Mouse (Mus musculus) MEL (cell line): ENCODE measurements around the gene Rprd1b. TPM values are rescaled to one million over a fixed set of nuclear protein-coding genes. Genes with fewer than 3 reads are reported as not detected.

Experiments
- DNase-seq: peaks from one replicate; pipeline ENCODE4 v3.0.0; 2011; ENCODE audit warnings: low read depth, low spot score
- H3K27ac ChIP-seq: 2 replicates; pipeline ENCODE4 v1.5.1; 2012; ENCODE audit warnings: low read depth, mild to moderate bottlenecking, control low read depth, low read length, moderate library complexity; ENCODE audit not compliant: control insufficient read depth
- H3K27me3 ChIP-seq, 2 experiments: fragments of 150-350 bp in 1 of 2; sonication (generic) in 1 of 2; 2 replicates each; pipeline ENCODE4 v1.6.1; 2012; ENCODE audit warnings: low read length in 2 of 2, mild to moderate bottlenecking in 2 of 2, improper control_type of control experiment in 1 of 2, moderate library complexity in 1 of 2; ENCODE audit not compliant: insufficient read depth in 2 of 2, control insufficient read depth in 1 of 2
- H3K36me3 ChIP-seq, 2 experiments: 2 replicates each; pipeline ENCODE4 v1.6.1; 2012 to 2014; ENCODE audit warnings: low read length in 2 of 2, improper control_type of control experiment in 1 of 2, inconsistent platforms in 1 of 2, mild to moderate bottlenecking in 1 of 2; ENCODE audit not compliant: insufficient read depth in 2 of 2, control insufficient read depth in 1 of 2
- H3K4me1 ChIP-seq, 2 experiments: fragments of 150-350 bp in 1 of 2; sonication (generic) in 1 of 2; 2 replicates each; pipeline ENCODE4 v1.6.1; 2012; ENCODE audit warnings: low read length in 2 of 2, improper control_type of control experiment in 1 of 2, mild to moderate bottlenecking in 1 of 2; ENCODE audit not compliant: insufficient read depth in 2 of 2, control insufficient read depth in 1 of 2
- H3K4me3 ChIP-seq, 2 experiments: fragments of 150-350 bp in 1 of 2; sonication (generic) in 1 of 2; 2 replicates each; pipeline ENCODE4 v1.5.1; 2012; ENCODE audit warnings: low read depth in 2 of 2, low read length in 2 of 2, mild to moderate bottlenecking in 2 of 2, moderate library complexity in 2 of 2, control low read depth in 1 of 2, improper control_type of control experiment in 1 of 2; ENCODE audit not compliant: control insufficient read depth in 1 of 2, insufficient read depth in 1 of 2
- H3K79me2 ChIP-seq: 2 replicates; pipeline ENCODE4 v1.6.1; 2012; ENCODE audit warnings: mild to moderate bottlenecking, low read length, moderate library complexity; ENCODE audit not compliant: control insufficient read depth, poor library complexity, insufficient read depth
- H3K9ac ChIP-seq: 2 replicates; pipeline ENCODE4 v1.6.1; 2012; ENCODE audit warnings: low read depth, mild to moderate bottlenecking, control low read depth, low read length, moderate library complexity; ENCODE audit not compliant: control insufficient read depth, poor library complexity, severe bottlenecking
- H3K9me3 ChIP-seq: fragments of 150-350 bp; sonication (generic); replicated peaks from 2 replicates; pipeline ENCODE4 v1.6.1; 2012; ENCODE audit warnings: mild to moderate bottlenecking, low read length, improper control_type of control experiment, moderate library complexity; ENCODE audit not compliant: insufficient read depth
- CHD2 ChIP-seq: IDR thresholded peaks from 2 replicates; pipeline ENCODE4 v1.6.1; 2011; ENCODE audit warnings: low read length, improper control_type of control experiment
- CTCF ChIP-seq, 3 experiments: IDR thresholded peaks in 2 of 3; conservative IDR thresholded peaks in 1 of 3; 2 replicates each; pipeline ENCODE4 v1.5.1; 2011 to 2012; ENCODE audit warnings: low read length in 3 of 3, low read depth in 2 of 3, mild to moderate bottlenecking in 2 of 3, improper control_type of control experiment in 1 of 3, inconsistent platforms in 1 of 3, mixed read lengths in 1 of 3, moderate library complexity in 1 of 3; ENCODE audit not compliant: control insufficient read depth in 1 of 3, insufficient read depth in 1 of 3, poor library complexity in 1 of 3, severe bottlenecking in 1 of 3
- ELF1 ChIP-seq: IDR thresholded peaks from 2 replicates; pipeline ENCODE4 v1.6.1; 2014; ENCODE audit warnings: low read depth, mild to moderate bottlenecking, inconsistent platforms, low read length, improper control_type of control experiment, moderate library complexity
- EP300 ChIP-seq, 2 experiments: IDR thresholded peaks; 2 replicates each; pipeline ENCODE4 v1.6.1; 2011; ENCODE audit warnings: improper control_type of control experiment in 2 of 2, low read length in 2 of 2, low read depth in 1 of 2, mild to moderate bottlenecking in 1 of 2
- ETS1 ChIP-seq: IDR thresholded peaks from 2 replicates; pipeline ENCODE4 v1.6.1; 2012; ENCODE audit warnings: low read depth, mild to moderate bottlenecking, inconsistent platforms, low read length, improper control_type of control experiment, moderate library complexity
- GABPA ChIP-seq: IDR thresholded peaks from 2 replicates; pipeline ENCODE4 v1.6.1; 2012; ENCODE audit warnings: low read depth, mild to moderate bottlenecking, inconsistent platforms, low read length, improper control_type of control experiment, moderate library complexity
- HCFC1 ChIP-seq: IDR thresholded peaks from 2 replicates; pipeline ENCODE4 v1.6.1; 2012; ENCODE audit warnings: low read depth, mild to moderate bottlenecking, inconsistent platforms, low read length, improper control_type of control experiment, moderate library complexity
- KAT2A ChIP-seq: conservative IDR thresholded peaks from 2 replicates; pipeline ENCODE4 v1.6.1; 2012; ENCODE audit warnings: low read depth, low read length, improper control_type of control experiment, inconsistent platforms
- MAFK ChIP-seq: IDR thresholded peaks from 2 replicates; pipeline ENCODE4 v1.6.1; 2011; ENCODE audit warnings: low read depth, mild to moderate bottlenecking, low read length, improper control_type of control experiment, borderline replicate concordance
- MAZ ChIP-seq: IDR thresholded peaks from 2 replicates; pipeline ENCODE4 v1.6.1; 2012; ENCODE audit warnings: low read depth, mild to moderate bottlenecking, inconsistent platforms, low read length, improper control_type of control experiment
- MXI1 ChIP-seq: IDR thresholded peaks from 2 replicates; pipeline ENCODE4 v1.6.1; 2011; ENCODE audit warnings: mild to moderate bottlenecking, low read depth, low read length, improper control_type of control experiment
- MYB ChIP-seq: IDR thresholded peaks from 2 replicates; pipeline ENCODE4 v1.6.1; 2011; ENCODE audit warnings: mild to moderate bottlenecking, low read depth, low read length, improper control_type of control experiment
- MYC ChIP-seq: IDR thresholded peaks from 2 replicates; pipeline ENCODE4 v1.6.1; 2011; ENCODE audit warnings: low read depth, mild to moderate bottlenecking, low read length, improper control_type of control experiment, moderate library complexity
- NRF1 ChIP-seq: IDR thresholded peaks from 2 replicates; pipeline ENCODE4 v1.6.1; 2014; ENCODE audit warnings: low read depth, mild to moderate bottlenecking, inconsistent platforms, low read length, improper control_type of control experiment, moderate library complexity; ENCODE audit not compliant: poor library complexity, insufficient read depth, severe bottlenecking
- POLR2AphosphoS5 ChIP-seq: IDR thresholded peaks from 2 replicates; pipeline ENCODE4 v1.6.1; 2012; ENCODE audit warnings: low read depth, borderline replicate concordance, mild to moderate bottlenecking, inconsistent platforms, low read length, moderate library complexity, mixed read lengths
- RAD21 ChIP-seq: IDR thresholded peaks from 2 replicates; pipeline ENCODE4 v1.6.1; 2011; ENCODE audit warnings: mild to moderate bottlenecking, low read depth, low read length, improper control_type of control experiment
- RCOR1 ChIP-seq: IDR thresholded peaks from 2 replicates; pipeline ENCODE4 v1.6.1; 2012; ENCODE audit warnings: low read depth, mild to moderate bottlenecking, inconsistent platforms, low read length, improper control_type of control experiment
- SIN3A ChIP-seq: IDR thresholded peaks from 2 replicates; pipeline ENCODE4 v1.6.1; 2012; ENCODE audit warnings: low read length, improper control_type of control experiment, inconsistent platforms
- SMC3 ChIP-seq: IDR thresholded peaks from 2 replicates; pipeline ENCODE4 v1.6.1; 2011; ENCODE audit warnings: low read depth, low read length, improper control_type of control experiment
- TAL1 ChIP-seq: IDR thresholded peaks from 2 replicates; pipeline ENCODE4 v1.6.1; 2012; ENCODE audit warnings: mild to moderate bottlenecking, inconsistent platforms, low read length, moderate library complexity, mixed read lengths
- TCF12 ChIP-seq: IDR thresholded peaks from 2 replicates; pipeline ENCODE4 v1.6.1; 2014; ENCODE audit warnings: low read depth, mild to moderate bottlenecking, inconsistent platforms, low read length, improper control_type of control experiment, moderate library complexity
- USF1 ChIP-seq: IDR thresholded peaks from 2 replicates; pipeline ENCODE4 v1.6.1; 2014; ENCODE audit warnings: low read depth, mild to moderate bottlenecking, inconsistent platforms, low read length, improper control_type of control experiment, moderate library complexity
- USF2 ChIP-seq, 2 experiments: IDR thresholded peaks; 2 replicates each; pipeline ENCODE4 v1.6.1; 2011 to 2012; ENCODE audit warnings: improper control_type of control experiment in 2 of 2, low read length in 2 of 2, borderline replicate concordance in 1 of 2, inconsistent platforms in 1 of 2, low read depth in 1 of 2, mild to moderate bottlenecking in 1 of 2; ENCODE audit not compliant: insufficient read depth in 1 of 2
- ZC3H11A ChIP-seq: IDR thresholded peaks from 2 replicates; pipeline ENCODE4 v1.6.1; 2012; ENCODE audit warnings: low read depth, mild to moderate bottlenecking, inconsistent platforms, low read length, improper control_type of control experiment
- ZKSCAN1 ChIP-seq: IDR thresholded peaks from 2 replicates; pipeline ENCODE4 v1.6.1; 2012; ENCODE audit warnings: low read depth, mild to moderate bottlenecking, inconsistent platforms, low read length, improper control_type of control experiment, moderate library complexity
- ZMIZ1 ChIP-seq: IDR thresholded peaks from 2 replicates; pipeline ENCODE4 v1.6.1; 2012; ENCODE audit warnings: low read depth, mild to moderate bottlenecking, inconsistent platforms, low read length, improper control_type of control experiment, moderate library complexity
- ZNF384 ChIP-seq: IDR thresholded peaks from 2 replicates; pipeline ENCODE4 v1.6.1; 2012; ENCODE audit warnings: low read depth, mild to moderate bottlenecking, inconsistent platforms, low read length, improper control_type of control experiment
- polyA plus RNA-seq, 2 experiments: library from polyadenylated mRNA; stranded (reverse) in 1 of 2; unstranded in 1 of 2; fragments of >175 nt in 1 of 2; fragments of >200 nt in 1 of 2; gene quantifications; 2 replicates each; pipeline versions ENCODE4 v1.2.1 to v1.2.4; 2012; ENCODE audit warnings: low replicate concordance in 2 of 2, low read depth in 1 of 2; ENCODE audit not compliant: insufficient read length in 2 of 2, insufficient read depth in 1 of 2, missing spikeins in 1 of 2
- total RNA-seq: library from RNA; depleted of rRNA; stranded (reverse); fragments of 300-350 nt; gene quantifications from 2 replicates; pipeline ENCODE4 v1.2.3, GENCODE M21; 2012

The Rprd1b gene
- total and polyA plus RNA-seq, 3 experiments, result 14.2 to 35.1 TPM; not detected in 1

- H3K9me3 ChIP-seq, result no peaks in the 10 kb centered on the region
- no peak overlapping the region for H3K9ac ChIP-seq
- H3K27ac ChIP-seq, result no peak overlapping the region
- H3K79me2 ChIP-seq, result no peaks in the 10 kb centered on the region
- no peak for DNase-seq
- H3K4me1 ChIP-seq, result peaks cover 13 to 32% of the 10 kb centered on the region in 2 experiments
- no peak overlapping the region for H3K4me3 ChIP-seq
- TF ChIP-seq ETS1, result no peak
- no peak for TF ChIP-seq SIN3A
- TF ChIP-seq MAZ, result no peak
- TF ChIP-seq HCFC1, result no peak
- TF ChIP-seq MAFK, result no peak
- TF ChIP-seq ZNF384, result no peak
- no peak for TF ChIP-seq EP300 (IDR thresholded peaks at IDR 0.05; ENCODE audit: low read depth in 1 of 2, low read length in 2 of 2)
- no peak for TF ChIP-seq CTCF (IDR thresholded peaks at IDR 0.05 in 2 of 3, conservative IDR thresholded peaks at IDR 0.05 in 1 of 3; ENCODE audit: control insufficient read depth in 1 of 3, insufficient read depth in 1 of 3, low read depth in 2 of 3, low read length in 3 of 3, poor library complexity in 1 of 3, severe bottlenecking in 1 of 3)
- TF ChIP-seq ELF1, result no peak
- no peak for TF ChIP-seq GABPA
- TF ChIP-seq ZC3H11A, result no peak
- TF ChIP-seq USF1, result no peak
- no peak for TF ChIP-seq TCF12
- TF ChIP-seq KAT2A, result no peak
- TF ChIP-seq ZKSCAN1, result no peak
- no peak for TF ChIP-seq SMC3
- TF ChIP-seq USF2 (IDR thresholded peaks at IDR 0.05; ENCODE audit: borderline replicate concordance in 1 of 2, insufficient read depth in 1 of 2, low read depth in 1 of 2, low read length in 2 of 2), result no peak
- peaks cover 0 to 12% of the 10 kb centered on the region in 2 experiments; a peak in 2 of 4 replicates for H3K36me3 ChIP-seq
- no peaks in the 10 kb centered on the region for H3K27me3 ChIP-seq
These were observed 118.7 kb downstream of the Rprd1b start for GRCm38 (mm10) chr2:158146971-158147370.

- Histone ChIP-seq H3K9ac (no peak overlapping the region), H3K4me3 (no peak overlapping the region), H3K4me1 (peaks cover 4 to 15% of the 10 kb centered on the region in 2 experiments), H3K79me2 (no peaks in the 10 kb centered on the region), H3K27me3 (no peaks in the 10 kb centered on the region), H3K27ac (no peak overlapping the region), H3K36me3 (peaks cover 0 to 4% of the 10 kb centered on the region in 2 experiments; a peak in 2 of 4 replicates), H3K9me3 (no peaks in the 10 kb centered on the region)
- DNase-seq, result peak; percentile 39
- TF ChIP-seq MYB (no peak), CHD2 (no peak), ZKSCAN1 (no peak), MYC (no peak), EP300 (IDR thresholded peaks at IDR 0.05; ENCODE audit: low read depth in 1 of 2, low read length in 2 of 2) (no peak), RAD21 (peak; percentile 14), POLR2AphosphoS5 (no peak), ELF1 (no peak), ZMIZ1 (no peak), KAT2A (no peak), TAL1 (no peak), ZNF384 (no peak), RCOR1 (no peak), CTCF (IDR thresholded peaks at IDR 0.05 in 2 of 3, conservative IDR thresholded peaks at IDR 0.05 in 1 of 3; ENCODE audit: control insufficient read depth in 1 of 3, insufficient read depth in 1 of 3, low read depth in 2 of 3, low read length in 3 of 3, poor library complexity in 1 of 3, severe bottlenecking in 1 of 3) (peak; percentile 38 to 41 (median 39)), NRF1 (no peak), MXI1 (no peak)
These were observed 122.8 kb downstream of the Rprd1b start for GRCm38 (mm10) chr2:158151077-158151476.
